Mouse (Mus musculus) embryonic facial prominence, embryonic 11.5 days (tissue): ENCODE measurements around the gene Gkap1. TPM values are rescaled to one million over a fixed set of nuclear protein-coding genes. Genes with fewer than 3 reads are reported as not detected.

Experiments
- ATAC-seq: fragments of 200-750 bp; cut with Nextera tagmentation; replicated peaks from 2 replicates; pipeline ENCODE4 v1.8.0; 2017; ENCODE audit warnings: low read depth; ENCODE audit not compliant: insufficient number of reproducible peaks, low FRiP score, low TSS enrichment
- DNase-seq: peaks from one replicate; pipeline ENCODE4 v3.0.0-alpha.2; 2015; ENCODE audit warnings: low spot score
- H3K27ac ChIP-seq: fragments of 300-500 bp; sonication (generic); replicated peaks from 2 replicates; pipeline ENCODE4 v1.5.1; 2014; ENCODE audit warnings: mild to moderate bottlenecking, low read depth, low read length, control low read depth
- H3K27me3 ChIP-seq: fragments of 300-500 bp; sonication (generic); 2 replicates; pipeline ENCODE4 v1.6.1; 2014; ENCODE audit warnings: mild to moderate bottlenecking, low read length, moderate library complexity, mixed read lengths; ENCODE audit not compliant: control insufficient read depth, insufficient read depth
- H3K36me3 ChIP-seq: fragments of 300-500 bp; sonication (generic); replicated peaks from 2 replicates; pipeline ENCODE4 v1.6.1; 2014; ENCODE audit warnings: low read depth, mild to moderate bottlenecking, low read length, moderate library complexity, mixed read lengths; ENCODE audit not compliant: control insufficient read depth, insufficient read depth
- H3K4me1 ChIP-seq: fragments of 300-500 bp; sonication (generic); 2 replicates; pipeline ENCODE4 v1.6.1; 2014; ENCODE audit warnings: low read length, mixed read lengths; ENCODE audit not compliant: control insufficient read depth, insufficient read depth
- H3K4me2 ChIP-seq: fragments of 300-500 bp; sonication (generic); 2 replicates; pipeline ENCODE4 v1.6.1; 2014; ENCODE audit warnings: low read depth, mild to moderate bottlenecking, control low read depth, low read length, moderate library complexity
- H3K4me3 ChIP-seq: fragments of 300-500 bp; sonication (generic); 2 replicates; pipeline ENCODE4 v1.5.1; 2014; ENCODE audit warnings: low read depth, low read length, control low read depth
- H3K9ac ChIP-seq: fragments of 300-500 bp; sonication (generic); replicated peaks from 2 replicates; pipeline ENCODE4 v1.6.1; 2014; ENCODE audit warnings: mild to moderate bottlenecking, control low read depth, low read length
- H3K9me3 ChIP-seq: fragments of 300-500 bp; sonication (generic); replicated peaks from 2 replicates; pipeline ENCODE4 v1.6.1; 2016; ENCODE audit warnings: mild to moderate bottlenecking, low read length, inconsistent platforms, mixed read lengths; ENCODE audit not compliant: control insufficient read depth
- WGBS: fragments of 180-500 bp; shearing (Covaris S2); extraction: QIAGEN DNeasy Blood & Tissue Kit; methylation state at CpG from one replicate; pipeline ENCODE4 v1.1.7; 2014; 5-methylcytosine and 5-hydroxymethylcytosine counted together
- polyA plus RNA-seq: library from polyadenylated mRNA; unstranded; fragments of >200 nt; fragmentation: Nextera tagmentation; extraction: Ambion mirVana; gene quantifications from 2 replicates; pipeline ENCODE4 v1.2.1, GENCODE M21; 2014

Gkap1 gene
- polyA plus RNA-seq = 22.0 and 31.2 TPM in 2 replicates

DNA sequence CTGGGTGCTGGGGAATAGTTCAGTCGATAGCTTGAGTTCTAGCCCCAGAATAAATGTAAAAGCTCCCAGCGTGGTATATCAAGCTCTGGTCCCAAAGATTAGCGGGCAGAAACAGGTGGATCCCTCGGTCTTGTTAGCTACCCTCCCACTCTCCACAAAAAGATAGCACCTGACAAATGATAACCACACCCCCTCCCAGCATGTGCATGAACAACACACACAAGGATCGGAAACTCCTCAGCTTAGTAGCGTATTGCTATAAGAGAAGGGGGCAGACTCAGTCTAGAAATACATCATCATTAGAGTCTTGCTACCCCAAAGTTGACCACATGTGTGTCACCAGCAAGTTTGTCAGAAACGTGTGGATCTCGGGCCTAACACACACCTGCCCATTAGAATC is at the start of gene Gkap1:
TSS of gene Gkap1 (minus strand) at position 101 of the 400 bp plus-strand sequence.
- H3K4me1 ChIP-seq = no peaks in the 10 kb centered on the region
- peak within 1 kb of the TSS; percentile 85 for H3K4me2 ChIP-seq
- no peaks in the 10 kb centered on the region for H3K27me3 ChIP-seq
- peak within 1 kb of the TSS; percentile 85 for H3K4me3 ChIP-seq
- H3K9me3 ChIP-seq = no peaks in the 10 kb centered on the region
- DNase-seq (no peak), ATAC-seq (no peak)
- peak within 1 kb of the TSS; percentile 85 for H3K9ac ChIP-seq
- peak within 1 kb of the TSS; percentile 62; the same call in 1 of the 2 replicates for H3K27ac ChIP-seq
- no peaks in the 10 kb centered on the region for H3K36me3 ChIP-seq
- 79% methylated on average over 8 of the region's 8 CpGs for WGBS

DNA sequence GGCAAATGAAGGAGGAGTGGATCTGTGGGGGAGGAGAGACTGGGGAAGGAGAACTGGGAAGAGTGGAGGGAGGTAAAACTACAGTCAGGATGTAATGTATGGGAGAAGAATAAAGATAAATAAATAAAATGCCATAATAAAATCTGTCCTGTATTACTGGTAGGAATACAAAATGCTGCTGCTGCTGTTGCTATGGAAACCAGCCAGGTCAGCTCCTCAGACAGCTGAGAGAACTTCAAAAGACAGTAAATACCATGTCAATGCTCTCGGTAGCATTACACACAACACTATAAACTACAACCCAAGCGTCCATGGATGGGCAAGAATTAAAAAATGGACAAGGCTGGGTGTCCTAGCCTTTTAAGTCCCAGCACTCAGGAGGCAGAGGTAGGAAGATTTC is 42.3 kb upstream of the Gkap1 start:
- no peaks in the 10 kb centered on the region for H3K36me3 ChIP-seq
- ATAC-seq (no peak), DNase-seq (no peak)
- H3K9ac ChIP-seq = no peak overlapping the region
- no peak overlapping the region for H3K4me3 ChIP-seq
- H3K9me3 ChIP-seq = no peaks in the 10 kb centered on the region
- H3K4me2 ChIP-seq = no peak overlapping the region
- H3K27ac ChIP-seq = no peak overlapping the region
- no peaks in the 10 kb centered on the region for H3K27me3 ChIP-seq
- WGBS = 70% methylated on average over 2 of the region's 2 CpGs
- H3K4me1 ChIP-seq = no peaks in the 10 kb centered on the region

DNA sequence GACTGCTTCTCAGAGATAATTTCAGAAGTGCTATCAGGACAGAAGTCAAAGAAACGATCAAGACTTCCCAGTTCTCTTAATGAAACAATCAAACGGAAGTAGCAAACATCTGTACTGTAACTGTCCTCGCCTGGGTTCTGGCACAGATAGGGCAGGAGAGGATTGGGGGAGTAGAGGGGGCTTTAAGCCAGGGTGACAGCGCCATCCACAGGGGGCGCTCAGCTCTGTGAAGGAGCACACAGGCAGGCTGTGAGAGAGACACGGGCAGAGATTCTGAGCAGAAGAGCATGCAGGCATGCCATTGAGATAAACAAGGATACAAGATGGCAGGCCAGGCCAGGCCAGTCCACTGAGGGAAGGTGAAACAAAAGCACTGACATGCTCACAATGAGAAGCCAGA is 39.5 kb upstream of the Gkap1 start:
- WGBS = 56% methylated on average over 6 of the region's 6 CpGs
- DNase-seq (no peak), ATAC-seq (no peak)

DNA sequence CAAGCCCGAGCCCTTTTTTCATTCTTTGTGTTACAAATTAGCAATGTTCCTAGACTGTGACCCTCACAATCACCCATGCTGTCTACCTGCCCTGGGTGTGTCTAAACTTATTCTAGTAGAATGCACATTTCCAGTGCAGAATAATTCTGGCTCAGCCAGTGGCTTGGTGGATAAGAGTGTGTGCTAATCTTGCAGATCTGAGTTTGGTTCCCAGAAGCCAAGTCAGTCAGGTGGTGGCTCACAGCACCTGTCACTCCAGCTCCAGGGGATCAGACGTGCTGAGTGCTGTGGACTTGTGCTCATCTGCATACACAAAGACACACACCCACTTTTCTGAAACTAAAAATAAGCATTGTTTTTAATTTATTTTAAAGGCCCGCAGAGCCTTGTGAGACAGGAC is 38.3 kb upstream of the Gkap1 start:
- no peaks in the 10 kb centered on the region for H3K4me1 ChIP-seq
- no peaks in the 10 kb centered on the region for H3K9me3 ChIP-seq
- 70% methylated on average over 3 of the region's 3 CpGs for WGBS
- no peak for ATAC-seq
- H3K27ac ChIP-seq = no peak overlapping the region
- H3K27me3 ChIP-seq = no peaks in the 10 kb centered on the region
- H3K36me3 ChIP-seq = no peaks in the 10 kb centered on the region
- no peak overlapping the region for H3K4me2 ChIP-seq
- no peak overlapping the region for H3K4me3 ChIP-seq
- H3K9ac ChIP-seq = no peak overlapping the region
- DNase-seq = no peak

More for the DNA sequence above, 39.5 kb upstream of the Gkap1 start:
- H3K9me3 ChIP-seq = no peaks in the 10 kb centered on the region
- no peak overlapping the region for H3K4me2 ChIP-seq
- H3K9ac ChIP-seq = no peak overlapping the region
- H3K36me3 ChIP-seq = no peaks in the 10 kb centered on the region
- H3K27me3 ChIP-seq = no peaks in the 10 kb centered on the region
- no peaks in the 10 kb centered on the region for H3K4me1 ChIP-seq
- no peak overlapping the region for H3K4me3 ChIP-seq
- no peak overlapping the region for H3K27ac ChIP-seq

DNA sequence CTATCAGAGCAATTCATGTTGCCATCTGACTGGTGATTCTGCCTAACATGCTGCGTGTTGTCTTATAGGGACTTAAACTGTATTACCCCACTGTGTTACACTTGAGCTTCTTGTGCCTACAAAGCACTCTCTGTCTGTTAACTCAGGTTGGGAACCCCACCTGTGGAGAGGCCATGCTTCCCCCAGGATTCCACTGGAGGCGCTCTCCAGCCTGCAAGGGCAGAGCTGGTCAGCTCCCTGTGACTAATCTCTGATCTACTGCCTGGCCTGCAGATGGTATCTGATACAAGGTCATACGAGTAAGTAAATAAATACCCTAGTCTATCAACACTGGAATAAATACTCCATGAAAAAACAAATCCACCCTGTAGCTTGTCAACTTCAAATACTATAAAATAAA is 35.9 kb upstream of the Gkap1 start:
- no peak for DNase-seq
- Histone ChIP-seq H3K9ac (no peak overlapping the region), H3K36me3 (no peaks in the 10 kb centered on the region), H3K4me2 (no peak overlapping the region), H3K4me1 (no peaks in the 10 kb centered on the region), H3K4me3 (no peak overlapping the region), H3K27ac (no peak overlapping the region), H3K9me3 (no peaks in the 10 kb centered on the region), H3K27me3 (no peaks in the 10 kb centered on the region)
- no peak for ATAC-seq
- 39% methylated on average over 3 of the region's 3 CpGs for WGBS

DNA sequence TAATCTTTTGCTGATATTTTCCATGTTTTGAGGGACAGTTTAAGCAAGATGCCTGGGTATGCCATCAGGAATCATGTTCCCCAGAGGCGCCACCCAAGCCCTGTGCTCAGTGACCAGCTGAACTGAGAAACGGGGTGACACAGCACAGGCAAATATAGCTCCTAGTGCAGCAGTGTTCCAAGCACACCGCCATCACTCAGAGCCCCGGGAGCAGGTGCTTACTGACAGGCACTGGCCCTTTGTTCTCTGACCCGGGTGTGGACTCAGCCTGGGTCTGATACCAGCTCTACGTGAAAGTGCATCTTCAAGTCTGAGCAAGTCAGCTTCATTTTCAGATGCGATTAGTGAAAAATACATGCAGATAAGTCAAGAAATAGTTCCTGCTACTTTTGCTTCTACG is 34.0 kb upstream of the Gkap1 start:
- no peaks in the 10 kb centered on the region for H3K9me3 ChIP-seq
- H3K9ac ChIP-seq = no peak overlapping the region
- WGBS = 76% methylated on average over 8 of the region's 8 CpGs
- no peak overlapping the region for H3K4me3 ChIP-seq
- no peak overlapping the region for H3K27ac ChIP-seq
- no peaks in the 10 kb centered on the region for H3K27me3 ChIP-seq
- no peak for DNase-seq
- no peaks in the 10 kb centered on the region for H3K36me3 ChIP-seq
- no peak overlapping the region for H3K4me2 ChIP-seq
- ATAC-seq = no peak
- no peaks in the 10 kb centered on the region for H3K4me1 ChIP-seq

DNA sequence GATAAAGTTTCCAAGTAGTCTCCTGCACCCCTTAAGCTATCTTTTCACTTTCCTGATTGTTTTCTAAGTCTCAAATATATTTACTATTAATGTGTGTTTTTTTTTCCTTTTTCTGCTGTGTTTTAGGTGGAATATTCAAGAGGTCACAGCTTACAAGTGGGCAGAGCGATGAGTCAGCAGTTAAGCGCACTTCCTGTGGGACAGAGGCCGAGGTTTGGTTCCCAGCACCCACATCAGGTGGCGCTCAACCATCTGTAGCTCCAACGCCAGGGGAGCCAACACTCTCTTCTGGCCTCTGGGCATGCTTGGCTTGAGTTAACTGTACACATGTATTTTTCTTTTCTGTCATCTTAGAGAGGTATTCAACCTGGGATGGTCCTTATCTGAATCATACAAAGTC is 32.0 kb upstream of the Gkap1 start:
- 90% methylated on average over 5 of the region's 5 CpGs for WGBS
- H3K9me3 ChIP-seq = no peaks in the 10 kb centered on the region
- no peaks in the 10 kb centered on the region for H3K27me3 ChIP-seq
- no peak overlapping the region for H3K27ac ChIP-seq
- no peak for ATAC-seq
- H3K9ac ChIP-seq = no peak overlapping the region
- no peak for DNase-seq
- H3K4me3 ChIP-seq = no peak overlapping the region
- no peaks in the 10 kb centered on the region for H3K4me1 ChIP-seq
- H3K4me2 ChIP-seq = no peak overlapping the region
- H3K36me3 ChIP-seq = no peaks in the 10 kb centered on the region

DNA sequence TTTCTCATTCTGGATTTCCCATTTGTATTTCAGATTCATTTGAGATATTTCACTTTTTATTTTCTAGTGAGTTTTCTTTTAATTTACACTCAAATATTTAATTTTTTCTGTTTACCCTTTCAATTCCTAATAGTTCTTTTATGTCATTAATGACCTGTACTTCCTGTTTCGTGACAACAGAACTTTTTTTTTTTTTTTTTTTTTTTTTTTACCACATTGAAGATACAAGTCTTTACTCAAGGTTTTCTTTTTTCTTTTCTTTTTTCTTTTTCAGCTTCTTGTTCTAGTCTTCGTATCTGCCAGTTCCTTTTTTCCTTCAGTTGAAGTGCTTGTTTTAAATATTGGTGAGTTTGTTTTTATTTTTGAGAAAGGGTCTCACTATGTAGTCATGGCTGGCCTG is 29.7 kb upstream of the Gkap1 start:
- DNase-seq = no peak
- no peak for ATAC-seq
- H3K9me3 ChIP-seq = no peaks in the 10 kb centered on the region
- H3K36me3 ChIP-seq = no peaks in the 10 kb centered on the region
- no peaks in the 10 kb centered on the region for H3K27me3 ChIP-seq
- H3K9ac ChIP-seq = no peak overlapping the region
- H3K4me1 ChIP-seq = no peaks in the 10 kb centered on the region
- H3K4me3 ChIP-seq = no peak overlapping the region
- no peak overlapping the region for H3K4me2 ChIP-seq
- H3K27ac ChIP-seq = no peak overlapping the region
- WGBS = 85% methylated on average over 2 of the region's 2 CpGs
